In the genomic region with DNA sequence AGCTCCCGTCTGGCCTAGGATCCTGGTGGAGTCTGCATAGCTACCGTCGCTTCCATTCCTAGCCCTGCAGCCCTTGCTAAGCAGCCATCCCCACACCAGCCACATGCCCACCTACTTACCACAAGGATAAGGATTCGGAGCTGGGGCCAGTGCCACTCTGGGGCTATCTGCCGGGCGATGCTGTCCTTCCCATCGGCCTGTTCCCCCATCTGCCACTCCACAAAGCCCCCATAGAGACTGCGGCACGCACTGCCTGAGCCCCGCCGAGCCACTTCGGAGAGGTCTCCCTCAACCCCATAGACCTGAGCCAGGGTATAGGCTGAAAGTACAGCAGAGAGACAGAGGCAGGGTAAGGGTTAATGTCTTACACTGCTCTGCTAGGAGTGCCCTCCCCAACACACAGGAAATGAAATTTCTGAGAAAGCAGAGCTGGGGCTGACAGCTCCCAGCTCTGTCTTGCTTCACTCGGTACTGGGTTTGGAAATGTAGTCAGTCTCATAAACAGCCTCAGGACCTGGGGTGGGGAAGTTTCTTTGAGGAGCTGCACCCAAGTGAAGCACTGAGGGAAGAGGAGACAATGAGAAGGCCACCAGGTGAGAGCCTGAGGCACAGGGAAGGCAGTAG, we compare ENCODE assay signal across 13 mouse cellular contexts. TPM values are rescaled to one million over a fixed set of nuclear protein-coding genes. Genes with fewer than 3 reads are reported as not detected.
DNase-seq lines count a peak whose midpoint lies in the region; ATAC-seq lines count a peak whose summit lies in the region.
"Had no signal": no experiment of that assay in that cellular context is flagged by ENCODE, and none has a peak within 500 bp of the region (broad histone marks: within the 10 kb centered on the region; RNA-seq: fewer than 3 reads in every experiment).

No protein-coding gene starts in this region.

- 87% methylated on average over 13 of the region's 13 CpGs for WGBS in heart, embryonic 14.5 days
- 92% methylated on average over 13 of the region's 13 CpGs for WGBS in forebrain, embryonic 15.5 days

- H3K9me3 ChIP-seq in heart, embryonic 14.5 days (ENCODE audit: control insufficient read depth, low read length): 0 out of 2 replicates have a peak, but pooled peaks cover 3% of the 10 kb centered on the region
- H3K9me3 ChIP-seq in forebrain, embryonic 15.5 days: no peaks in the 10 kb centered on the region

- peak overlapping the region; percentile 23; the same call in 1 of the 2 replicates for H3K4me2 ChIP-seq in heart, embryonic 14.5 days (ENCODE audit: low read length)
- H3K4me2 ChIP-seq in forebrain, embryonic 15.5 days (replicated peaks): no peak overlapping the region

- H3K27me3 ChIP-seq in heart, embryonic 14.5 days (ENCODE audit: control insufficient read depth, insufficient read depth, low read length): no peaks in the 10 kb centered on the region
- no peaks in the 10 kb centered on the region for H3K27me3 ChIP-seq in forebrain, embryonic 15.5 days

- H3K4me3 ChIP-seq in heart, embryonic 14.5 days (ENCODE audit: control insufficient read depth in 1 of 2, insufficient read depth in 1 of 2, low read depth in 1 of 2, low read length in 2 of 2): no peak overlapping the region
- H3K4me3 ChIP-seq in forebrain, embryonic 15.5 days: no peak overlapping the region

- H3K9ac ChIP-seq in heart, embryonic 14.5 days (ENCODE audit: low read length): no peak overlapping the region
- H3K9ac ChIP-seq in forebrain, embryonic 15.5 days (replicated peaks): no peak overlapping the region

- no peak for DNase-seq in heart, postnatal 14 days
- peak; percentile 45 for DNase-seq in lung, postnatal 36 days
- no peak for DNase-seq in adrenal gland, postnatal 25 days
- no peak for DNase-seq in cerebellum, adult 18-20 months
- DNase-seq: gastrocnemius, postnatal 25 days; spleen, adult 18-20 months had no signal

- ATAC-seq in heart, embryonic 14.5 days (ENCODE audit: insufficient number of reproducible peaks, insufficient read depth, low FRiP score, low read depth): no peak
- ATAC-seq in CD4-positive, CD25-positive, alpha-beta regulatory T cell, adult 4 months: peak; percentile 72
- ATAC-seq in inflammation-experienced regulatory T-cells, adult 6 months: peak; percentile 69
- no peak for ATAC-seq in forebrain, embryonic 15.5 days (replicated peaks)

- peak overlapping the region; percentile 46 to 47; a peak in 2 of 4 replicates for H3K27ac ChIP-seq in heart, embryonic 14.5 days (replicated peaks in 1 of 2; ENCODE audit: control insufficient read depth in 1 of 2, insufficient read depth in 1 of 2, low read depth in 2 of 2, low read length in 2 of 2)
- H3K27ac ChIP-seq in forebrain, embryonic 15.5 days (replicated peaks): no peak overlapping the region

- peaks cover 11 to 22% of the 10 kb centered on the region in 2 experiments for H3K4me1 ChIP-seq in heart, embryonic 14.5 days (ENCODE audit: control insufficient read depth in 2 of 2, insufficient read depth in 2 of 2, low read length in 2 of 2)
- H3K4me1 ChIP-seq in forebrain, embryonic 15.5 days: peaks cover 13% of the 10 kb centered on the region

- H3K36me3 ChIP-seq in heart, embryonic 14.5 days (ENCODE audit: control insufficient read depth, insufficient read depth, low read length): peaks cover 38% of the 10 kb centered on the region
- H3K36me3 ChIP-seq in forebrain, embryonic 15.5 days: peaks cover 38% of the 10 kb centered on the region

- intact Hi-C loops in heart, postnatal 14 days (cut with DNase I): no loop called here

RNA-seq across cellular contexts. Expression of a gene that starts 5.1 kb away (rescaled TPM):
- polyA plus RNA-seq in heart, embryonic 14.5 days (2014; fragmentation: Nextera tagmentation; extraction: Ambion mirVana): 194 and 196 TPM in 2 replicates
- total RNA-seq in heart, postnatal 14 days (2021): 10 to 100 TPM; 43.8 to 47.4 TPM
- polyA plus RNA-seq in CD4-positive, CD25-positive, alpha-beta regulatory T cell, adult 4 months (2017; shearing (Covaris generic)): 100 to 1,000 TPM; 801 to 968 TPM
- 100 to 1,000 TPM; 664 to 875 (median 733) TPM for polyA plus RNA-seq in inflammation-experienced regulatory T-cells, adult 6 months (2017; shearing (Covaris generic))
- total RNA-seq in adrenal gland, postnatal 25 days (2021): 25.4 and 27.0 TPM in 2 replicates
- 30.1 and 32.8 TPM in 2 replicates for polyA plus RNA-seq in forebrain, embryonic 15.5 days (2015; fragmentation: Nextera tagmentation; extraction: Ambion mirVana)

RNA-seq across cellular contexts. Expression of a gene that starts 5.4 kb away (rescaled TPM):
- 14.4 and 17.9 TPM in 2 replicates for polyA plus RNA-seq in heart, embryonic 14.5 days (2014; fragmentation: Nextera tagmentation; extraction: Ambion mirVana)
- 1 to 10 TPM; 4.7 to 5.0 TPM for total RNA-seq in heart, postnatal 14 days (2021)
- 10 to 100 TPM; 12.6 to 20.0 TPM for polyA plus RNA-seq in CD4-positive, CD25-positive, alpha-beta regulatory T cell, adult 4 months (2017; shearing (Covaris generic))
- polyA plus RNA-seq in inflammation-experienced regulatory T-cells, adult 6 months (2017; shearing (Covaris generic)): 10 to 100 TPM in 2 of 3 experiments, 1 to 10 TPM in 1; 6.6 to 15.3 (median 12.7) TPM
- 53.6 and 78.3 TPM in 2 replicates for total RNA-seq in adrenal gland, postnatal 25 days (2021)
- polyA plus RNA-seq in forebrain, embryonic 15.5 days (2015; fragmentation: Nextera tagmentation; extraction: Ambion mirVana): 50.3 and 51.7 TPM in 2 replicates

RNA-seq across cellular contexts. Expression of a gene that starts 16.0 kb away (rescaled TPM):
- not detected in 2 replicates for polyA plus RNA-seq in heart, embryonic 14.5 days (2014; fragmentation: Nextera tagmentation; extraction: Ambion mirVana)
- not detected for total RNA-seq in heart, postnatal 14 days (2021)
- polyA plus RNA-seq in CD4-positive, CD25-positive, alpha-beta regulatory T cell, adult 4 months (2017; shearing (Covaris generic)): under 1 TPM in 1 of 2 experiments, not detected in 1; 0.77 TPM
- polyA plus RNA-seq in inflammation-experienced regulatory T-cells, adult 6 months (2017; shearing (Covaris generic)): under 1 TPM in 1 of 3 experiments, not detected in 2; 0.64 TPM
- total RNA-seq in adrenal gland, postnatal 25 days (2021): not detected in 2 replicates
- not detected in 2 replicates for polyA plus RNA-seq in forebrain, embryonic 15.5 days (2015; fragmentation: Nextera tagmentation; extraction: Ambion mirVana)
- total RNA-seq: gastrocnemius, postnatal 25 days; neutrophil, adult 5-6 weeks had no signal
- polyA plus RNA-seq: embryonic facial prominence, embryonic 11.5 days had no signal

RNA-seq across cellular contexts. Expression of a gene that starts 22.7 kb away (rescaled TPM):
- 2.6 TPM in 2 replicates for polyA plus RNA-seq in heart, embryonic 14.5 days (2014; fragmentation: Nextera tagmentation; extraction: Ambion mirVana)
- total RNA-seq in heart, postnatal 14 days (2021): 1 to 10 TPM; 1.1 to 1.6 TPM
- 1 to 10 TPM; 2.6 to 5.2 TPM for polyA plus RNA-seq in CD4-positive, CD25-positive, alpha-beta regulatory T cell, adult 4 months (2017; shearing (Covaris generic))
- polyA plus RNA-seq in inflammation-experienced regulatory T-cells, adult 6 months (2017; shearing (Covaris generic)): 10 to 100 TPM in 1 of 3 experiments, 1 to 10 TPM in 2; 2.6 to 13.9 (median 3.9) TPM
- not detected in 2 replicates for total RNA-seq in adrenal gland, postnatal 25 days (2021)
- not detected in 2 replicates for polyA plus RNA-seq in forebrain, embryonic 15.5 days (2015; fragmentation: Nextera tagmentation; extraction: Ambion mirVana)
- polyA plus RNA-seq: brain, embryonic 14.5 days had no signal

RNA-seq across cellular contexts. Expression of a gene that starts 38.0 kb away (rescaled TPM):
- polyA plus RNA-seq in heart, embryonic 14.5 days (2014; fragmentation: Nextera tagmentation; extraction: Ambion mirVana): 39.8 and 40.8 TPM in 2 replicates
- total RNA-seq in heart, postnatal 14 days (2021): 10 to 100 TPM; 28.7 to 28.9 TPM
- polyA plus RNA-seq in CD4-positive, CD25-positive, alpha-beta regulatory T cell, adult 4 months (2017; shearing (Covaris generic)): 10 to 100 TPM; 27.3 to 31.0 TPM
- polyA plus RNA-seq in inflammation-experienced regulatory T-cells, adult 6 months (2017; shearing (Covaris generic)): 10 to 100 TPM; 30.5 to 56.1 (median 31.2) TPM
- 65.3 and 66.5 TPM in 2 replicates for total RNA-seq in adrenal gland, postnatal 25 days (2021)
- polyA plus RNA-seq in forebrain, embryonic 15.5 days (2015; fragmentation: Nextera tagmentation; extraction: Ambion mirVana): 40.2 and 44.8 TPM in 2 replicates

Comparison
In these comparisons a context has a peak if more than half of its experiments do, and no peak if none do; other contexts are left out.
1. ATAC-seq: peak in CD4-positive, CD25-positive, alpha-beta regulatory T cell, adult 4 months (single experiment) and inflammation-experienced regulatory T-cells, adult 6 months (single experiment); none in heart, embryonic 14.5 days (single experiment) and forebrain, embryonic 15.5 days (single experiment).